Mouse (Mus musculus): Measurements from ENCODE around the gene Fosl2.

Fosl2 gene

GRCm38 (mm10) chr5:32182885-32183629 is 47.5 kb downstream of the Fosl2 start:
- DNase-seq, result no peak

GRCm38 (mm10) chr5:32187717-32188116 is 52.1 kb downstream of the Fosl2 start:
- no peak for DNase-seq

- no peak for DNase-seq
Measured at GRCm38 (mm10) chr5:32191259-32191658, 55.7 kb downstream of the Fosl2 start.

- DNase-seq, result no peak
Measured at GRCm38 (mm10) chr5:32192016-32192845, 56.6 kb downstream of the Fosl2 start.

GRCm38 (mm10) chr5:32194236-32194635 is 58.6 kb downstream of the Fosl2 start:
- no peak for DNase-seq

- no peak for DNase-seq
Measured at GRCm38 (mm10) chr5:32195857-32196609, 60.4 kb downstream of the Fosl2 start.

- DNase-seq, result peak; percentile 63
Measured at GRCm38 (mm10) chr5:32197698-32198097, 62.1 kb downstream of the Fosl2 start.

GRCm38 (mm10) chr5:32199136-32199535 is 63.5 kb downstream of the Fosl2 start:
- DNase-seq, result no peak

- DNase-seq, result no peak
Measured at GRCm38 (mm10) chr5:32199594-32199993, 64.0 kb downstream of the Fosl2 start.

GRCm38 (mm10) chr5:32204653-32205052 is 69.1 kb downstream of the Fosl2 start:
- no peak for DNase-seq

- no peak for DNase-seq
Measured at GRCm38 (mm10) chr5:32206726-32207125, 71.1 kb downstream of the Fosl2 start.

Data from cerebellum, adult 11 months (tissue).